Mouse (Mus musculus): ENCODE results near the gene Tmc8. TPM values are rescaled to one million over a fixed set of nuclear protein-coding genes. Genes with fewer than 3 reads are reported as not detected.

Tmc8 gene
- polyA plus RNA-seq, 1 experiment: 0.29 TPM

GRCm38 (mm10) chr11:117775540-117775939 is 6.3 kb upstream of the Tmc8 start:
- WGBS: 50% methylated on average over 13 of the region's 13 CpGs
- no peak overlapping the region for H3K4me3 ChIP-seq (replicated peaks; ENCODE audit: insufficient read depth, low read depth, low read length)
- H3K27me3 ChIP-seq (ENCODE audit: control insufficient read depth, insufficient read depth, low read length): peaks cover 2% of the 10 kb centered on the region; the same call in 1 of the 2 replicates
- no peak overlapping the region for H3K27ac ChIP-seq (ENCODE audit: insufficient read depth, low read length)
- DNase-seq: no peak
- H3K4me1 ChIP-seq (ENCODE audit: control insufficient read depth, insufficient read depth, low read length): peaks cover 3% of the 10 kb centered on the region; the same call in 1 of the 2 replicates
- TF ChIP-seq POLR2A (IDR thresholded peaks at IDR 0.05; ENCODE audit: borderline replicate concordance, insufficient read depth, low read length) (no peak), CTCF (IDR thresholded peaks at IDR 0.05; ENCODE audit: borderline replicate concordance, insufficient read depth, low read depth, low read length) (no peak)

DNA sequence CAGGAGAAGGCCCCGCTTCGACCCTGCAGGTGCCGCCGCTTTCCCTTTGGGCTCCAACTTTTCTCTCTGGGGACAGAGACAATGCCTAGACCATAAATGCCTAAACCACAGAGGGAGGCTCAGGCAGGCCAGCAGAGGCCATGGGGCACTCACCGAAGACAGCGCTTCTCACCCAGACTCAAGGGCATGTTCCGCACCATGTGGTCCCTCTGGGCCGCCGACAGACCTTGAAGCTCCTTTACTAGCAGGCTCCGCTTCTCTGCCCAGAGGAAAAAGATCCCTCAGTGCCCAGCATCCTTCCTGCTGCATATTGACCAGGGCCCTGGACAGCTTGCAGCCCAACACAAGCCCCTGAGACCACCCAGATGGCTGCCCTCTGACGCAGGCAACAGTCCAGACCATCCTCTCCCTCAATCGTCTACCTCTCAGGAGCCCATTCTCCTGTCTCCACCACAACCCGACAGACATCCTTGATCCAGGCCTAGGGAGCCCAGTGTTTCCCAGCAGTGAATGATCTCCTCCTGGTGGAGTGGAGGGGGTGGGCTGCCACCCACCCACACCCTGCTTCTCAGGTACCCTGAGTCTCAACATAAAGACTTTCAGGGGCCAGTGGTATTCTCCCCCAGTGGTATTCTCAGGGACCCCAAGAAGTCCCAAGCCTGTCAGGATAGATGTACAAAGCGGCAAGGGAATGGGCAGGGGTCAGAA is 5.6 kb upstream of the Tmc8 start:
- WGBS: 84% methylated on average over 14 of the region's 14 CpGs
- Histone ChIP-seq H3K27me3 (ENCODE audit: control insufficient read depth, insufficient read depth, low read length) (peaks cover 2% of the 10 kb centered on the region; the same call in 1 of the 2 replicates), H3K4me1 (ENCODE audit: control insufficient read depth, insufficient read depth, low read length) (peaks cover 3% of the 10 kb centered on the region; the same call in 1 of the 2 replicates), H3K4me3 (replicated peaks; ENCODE audit: insufficient read depth, low read depth, low read length) (no peak overlapping the region), H3K27ac (ENCODE audit: insufficient read depth, low read length) (no peak overlapping the region)
- DNase-seq: no peak
- no peak for TF ChIP-seq POLR2A (IDR thresholded peaks at IDR 0.05; ENCODE audit: borderline replicate concordance, insufficient read depth, low read length)
- TF ChIP-seq CTCF (IDR thresholded peaks at IDR 0.05; ENCODE audit: borderline replicate concordance, insufficient read depth, low read depth, low read length): no peak

GRCm38 (mm10) chr11:117777111-117777510 is 4.8 kb upstream of the Tmc8 start:
- TF ChIP-seq CTCF (IDR thresholded peaks at IDR 0.05; ENCODE audit: borderline replicate concordance, insufficient read depth, low read depth, low read length): no peak
- no peak for TF ChIP-seq POLR2A (IDR thresholded peaks at IDR 0.05; ENCODE audit: borderline replicate concordance, insufficient read depth, low read length)
- WGBS: 88% methylated on average over 5 of the region's 5 CpGs
- H3K27ac ChIP-seq (ENCODE audit: insufficient read depth, low read length): no peak overlapping the region
- no peak for DNase-seq
- H3K4me3 ChIP-seq (replicated peaks; ENCODE audit: insufficient read depth, low read depth, low read length): no peak overlapping the region
- peaks cover 3% of the 10 kb centered on the region; the same call in 1 of the 2 replicates for H3K4me1 ChIP-seq (ENCODE audit: control insufficient read depth, insufficient read depth, low read length)
- H3K27me3 ChIP-seq (ENCODE audit: control insufficient read depth, insufficient read depth, low read length): peaks cover 2% of the 10 kb centered on the region; the same call in 1 of the 2 replicates

GRCm38 (mm10) chr11:117778031-117778430 is 3.8 kb upstream of the Tmc8 start:
- peaks cover 3% of the 10 kb centered on the region; the same call in 1 of the 2 replicates for H3K27me3 ChIP-seq (ENCODE audit: control insufficient read depth, insufficient read depth, low read length)
- WGBS: 92% methylated on average over 11 of the region's 11 CpGs
- no peak for TF ChIP-seq CTCF (IDR thresholded peaks at IDR 0.05; ENCODE audit: borderline replicate concordance, insufficient read depth, low read depth, low read length)
- TF ChIP-seq POLR2A (IDR thresholded peaks at IDR 0.05; ENCODE audit: borderline replicate concordance, insufficient read depth, low read length): no peak
- H3K27ac ChIP-seq (ENCODE audit: insufficient read depth, low read length): no peak overlapping the region
- H3K4me1 ChIP-seq (ENCODE audit: control insufficient read depth, insufficient read depth, low read length): peaks cover 5% of the 10 kb centered on the region; the same call in 1 of the 2 replicates
- no peak for DNase-seq
- H3K4me3 ChIP-seq (replicated peaks; ENCODE audit: insufficient read depth, low read depth, low read length): no peak overlapping the region

DNA sequence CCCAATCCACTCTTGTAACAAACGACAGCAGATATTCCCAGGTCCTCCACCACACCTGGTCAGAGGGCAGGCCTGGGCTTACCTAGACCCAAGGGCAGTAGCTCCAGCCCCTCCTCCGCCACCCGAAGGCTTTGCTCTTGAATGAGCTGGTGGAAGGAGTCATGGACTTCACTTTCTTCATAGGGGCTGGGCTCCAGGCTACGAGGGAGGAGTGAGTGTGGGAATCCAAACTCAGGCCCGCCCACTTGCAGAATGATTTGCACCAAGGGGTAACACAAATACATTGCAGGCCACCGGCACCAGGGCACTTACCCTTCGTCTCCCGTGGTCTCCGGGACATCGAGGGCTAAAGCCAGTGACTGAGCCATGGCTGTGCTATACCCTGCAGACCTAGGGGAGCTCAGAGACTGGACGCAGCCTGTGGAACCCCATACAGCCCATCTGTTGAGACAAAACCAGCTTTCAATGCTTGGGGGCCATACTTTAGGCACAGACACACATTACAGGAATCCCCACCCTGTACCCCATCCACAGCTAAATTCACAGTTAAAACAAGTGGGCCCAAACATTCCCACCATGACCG is 2.9 kb upstream of the Tmc8 start:
- WGBS: 87% methylated on average over 12 of the region's 12 CpGs
- no peak overlapping the region; the same call in 1 of the 2 replicates for H3K27ac ChIP-seq (ENCODE audit: insufficient read depth, low read length)
- TF ChIP-seq CTCF (IDR thresholded peaks at IDR 0.05; ENCODE audit: borderline replicate concordance, insufficient read depth, low read depth, low read length) (no peak), POLR2A (IDR thresholded peaks at IDR 0.05; ENCODE audit: borderline replicate concordance, insufficient read depth, low read length) (no peak)
- no peak for DNase-seq
- peaks cover 5% of the 10 kb centered on the region; the same call in 1 of the 2 replicates for H3K27me3 ChIP-seq (ENCODE audit: control insufficient read depth, insufficient read depth, low read length)
- no peak overlapping the region for H3K4me3 ChIP-seq (replicated peaks; ENCODE audit: insufficient read depth, low read depth, low read length)
- H3K4me1 ChIP-seq (ENCODE audit: control insufficient read depth, insufficient read depth, low read length): peaks cover 5% of the 10 kb centered on the region; the same call in 1 of the 2 replicates

DNA sequence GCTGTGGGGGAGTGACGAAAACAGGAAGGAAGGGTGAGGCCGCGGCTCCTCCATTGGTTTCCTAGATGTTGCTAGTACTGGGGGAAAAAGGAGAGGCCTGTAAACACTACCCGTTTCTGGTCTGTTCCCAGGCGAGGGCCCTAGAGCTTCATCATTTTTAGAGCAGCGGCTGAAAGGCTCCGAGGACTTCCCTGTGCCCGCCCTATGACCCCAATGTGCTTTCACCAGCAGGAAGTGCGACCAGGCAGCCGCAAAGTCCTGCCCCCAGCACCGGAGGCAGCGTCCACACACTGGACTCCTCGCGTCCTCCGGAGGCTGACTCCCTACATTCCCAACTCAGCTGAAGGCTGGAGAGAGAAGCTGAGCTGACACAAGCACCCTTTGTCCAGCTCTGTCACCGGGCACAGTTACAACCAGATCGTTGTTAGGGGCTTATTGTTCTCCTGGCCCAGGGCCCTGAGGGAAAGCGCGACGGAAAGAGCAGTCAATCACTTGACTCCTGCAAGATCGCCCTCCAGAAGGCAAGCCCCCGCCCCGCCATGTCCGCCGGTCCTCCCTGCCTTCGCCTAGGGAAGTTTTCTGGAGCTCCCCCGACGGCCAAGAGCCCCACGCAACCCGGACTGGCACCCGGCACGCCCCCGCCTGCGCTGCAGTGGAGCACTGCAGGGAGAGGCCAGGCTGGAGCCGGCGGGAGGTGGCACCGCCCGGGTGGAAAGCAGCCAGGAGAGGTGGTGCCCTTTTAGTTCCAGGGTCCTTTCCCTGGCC is 2.3 kb upstream of the Tmc8 start:
- Histone ChIP-seq H3K27me3 (ENCODE audit: control insufficient read depth, insufficient read depth, low read length) (peaks cover 5% of the 10 kb centered on the region; the same call in 1 of the 2 replicates), H3K27ac (ENCODE audit: insufficient read depth, low read length) (peak overlapping the region; percentile 56; the same call in 1 of the 2 replicates), H3K4me3 (replicated peaks; ENCODE audit: insufficient read depth, low read depth, low read length) (no peak overlapping the region), H3K4me1 (ENCODE audit: control insufficient read depth, insufficient read depth, low read length) (peaks cover 5% of the 10 kb centered on the region; the same call in 1 of the 2 replicates)
- no peak for TF ChIP-seq CTCF (IDR thresholded peaks at IDR 0.05; ENCODE audit: borderline replicate concordance, insufficient read depth, low read depth, low read length)
- TF ChIP-seq POLR2A (IDR thresholded peaks at IDR 0.05; ENCODE audit: borderline replicate concordance, insufficient read depth, low read length): no peak
- 19% methylated on average over 38 of the region's 38 CpGs for WGBS
- peak in 1 of 2 experiments; percentile 32 for DNase-seq

- 9% methylated on average over 17 of the region's 17 CpGs for WGBS
- no peak overlapping the region for H3K27ac ChIP-seq (ENCODE audit: insufficient read depth, low read length)
- DNase-seq: no peak
- H3K27me3 ChIP-seq (ENCODE audit: control insufficient read depth, insufficient read depth, low read length): peaks cover 5% of the 10 kb centered on the region; the same call in 1 of the 2 replicates
- TF ChIP-seq CTCF (IDR thresholded peaks at IDR 0.05; ENCODE audit: borderline replicate concordance, insufficient read depth, low read depth, low read length): no peak
- no peak for TF ChIP-seq POLR2A (IDR thresholded peaks at IDR 0.05; ENCODE audit: borderline replicate concordance, insufficient read depth, low read length)
- H3K4me3 ChIP-seq (replicated peaks; ENCODE audit: insufficient read depth, low read depth, low read length): no peak overlapping the region
- H3K4me1 ChIP-seq (ENCODE audit: control insufficient read depth, insufficient read depth, low read length): peaks cover 5% of the 10 kb centered on the region; the same call in 1 of the 2 replicates
These were observed 1.7 kb upstream of the Tmc8 start for GRCm38 (mm10) chr11:117780199-117780515.

All from cerebellum, adult 2 months (tissue).